Mouse (Mus musculus) heart, adult 2 months (tissue): ENCODE data around the gene Grhl3. TPM values are rescaled to one million over a fixed set of nuclear protein-coding genes. Genes with fewer than 3 reads are reported as not detected.

Experiments used
- DNase-seq, 2 experiments: peaks; one replicate each; pipeline ENCODE4 v3.0.0; 2021
- H3K27ac ChIP-seq: fragments of 200-600 bp; 2 replicates; pipeline ENCODE4 v1.8.1; 2022
- H3K27me3 ChIP-seq: fragments of 200-500 bp; 2 replicates; pipeline ENCODE4 v1.6.1; 2012; ENCODE audit warnings: mild to moderate bottlenecking, low read length, inconsistent platforms, mixed read lengths; ENCODE audit not compliant: control insufficient read depth, insufficient read depth
- H3K36me3 ChIP-seq: fragments of 200-500 bp; 2 replicates; pipeline ENCODE4 v1.6.1; 2012; ENCODE audit warnings: low read length, inconsistent platforms; ENCODE audit not compliant: control insufficient read depth, insufficient read depth
- H3K4me1 ChIP-seq: fragments of 200-500 bp; 2 replicates; pipeline ENCODE4 v1.6.1; 2011; ENCODE audit warnings: low read length; ENCODE audit not compliant: control insufficient read depth, insufficient read depth
- H3K4me3 ChIP-seq: fragments of 200-600 bp; 2 replicates; pipeline ENCODE4 v1.8.1; 2022
- H3K79me2 ChIP-seq: fragments of 200-500 bp; replicated peaks from 2 replicates; pipeline ENCODE4 v1.6.1; 2012; ENCODE audit warnings: mild to moderate bottlenecking, inconsistent platforms, low read length, moderate library complexity, mixed read lengths; ENCODE audit not compliant: control insufficient read depth, insufficient read depth
- H3K9ac ChIP-seq: fragments of 200-500 bp; 2 replicates; pipeline ENCODE4 v1.6.1; 2012; ENCODE audit warnings: low read depth, mild to moderate bottlenecking, control low read depth, inconsistent platforms, low read length, mixed read lengths
- CTCF ChIP-seq: fragments of 200-600 bp; IDR thresholded peaks from 2 replicates; pipeline ENCODE4 v1.8.1; 2022; ENCODE audit warnings: antibody characterized with exemption, mild to moderate bottlenecking, moderate library complexity
- EP300 ChIP-seq: fragments of 200-500 bp; IDR thresholded peaks from 2 replicates; pipeline ENCODE4 v1.6.1; 2011; ENCODE audit warnings: low read depth, low read length, control low read depth; ENCODE audit not compliant: insufficient read depth
- POLR2A ChIP-seq: fragments of 200-500 bp; IDR thresholded peaks from 2 replicates; pipeline ENCODE4 v1.6.1; 2011; ENCODE audit warnings: mild to moderate bottlenecking, low read depth, low read length, control low read depth; ENCODE audit not compliant: insufficient read depth
- WGBS: fragments of 180-500 bp; shearing (Covaris S2); methylation state at CpG from one replicate; pipeline ENCODE4 v1.1.7; 2018; 5-methylcytosine and 5-hydroxymethylcytosine counted together
- intact Hi-C: fragments of 180-260 bp; cut with DNase I; formaldehyde crosslinking; loops from one replicate; pipeline ENCODE4 v1.15.1; 2025
- polyA plus RNA-seq: library from polyadenylated mRNA; depleted of rRNA; stranded (reverse); fragments of >200 nt; gene quantifications from 2 replicates; pipeline ENCODE4 v1.2.3, GENCODE M21; 2012
- total RNA-seq, 2 experiments: library from RNA; stranded (reverse); gene quantifications; 2 replicates each; pipeline ENCODE4 v1.2.3; 2021

Grhl3 gene
- total and polyA plus RNA-seq, 3 experiments: 0.04 to 0.14 (median 0.08) TPM

DNA sequence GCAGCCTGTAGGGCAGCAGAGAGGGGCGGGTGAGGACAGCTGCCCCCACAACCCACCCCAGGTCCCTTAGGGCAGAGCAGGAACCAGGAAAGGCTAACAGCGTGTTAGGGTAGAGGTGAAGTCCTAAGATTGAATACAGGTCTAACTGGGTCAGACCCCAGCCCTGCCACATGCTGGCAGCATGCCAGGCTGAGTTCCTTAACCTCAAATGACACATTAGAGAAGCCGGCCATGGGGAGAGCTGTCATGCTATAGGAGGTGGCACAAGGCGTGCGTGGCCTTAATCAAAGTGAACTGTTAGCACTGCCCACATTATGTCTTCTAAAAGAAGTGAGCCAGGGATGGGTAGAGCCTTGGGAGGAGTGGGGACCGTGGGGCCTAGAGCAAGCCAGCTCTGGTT lies 24.1 kb downstream of the Grhl3 start:
- Histone ChIP-seq H3K36me3 (no peaks in the 10 kb centered on the region), H3K4me1 (no peaks in the 10 kb centered on the region; the same call in 1 of the 2 replicates), H3K4me3 (no peak overlapping the region), H3K27me3 (no peaks in the 10 kb centered on the region), H3K9ac (no peak overlapping the region), H3K27ac (no peak overlapping the region), H3K79me2 (no peaks in the 10 kb centered on the region)
- WGBS: 75% methylated on average over 6 of the region's 6 CpGs
- DNase-seq: no peak
- intact Hi-C loops: no loop called here
- TF ChIP-seq EP300: no peak
- no peak for TF ChIP-seq CTCF
- no peak for TF ChIP-seq POLR2A

GRCm38 (mm10) chr4:135548521-135549077 lies 24.8 kb downstream of the Grhl3 start:
- Histone ChIP-seq H3K27ac (no peak overlapping the region), H3K4me3 (no peak overlapping the region), H3K79me2 (no peaks in the 10 kb centered on the region), H3K27me3 (no peaks in the 10 kb centered on the region), H3K4me1 (no peaks in the 10 kb centered on the region; the same call in 1 of the 2 replicates), H3K36me3 (no peaks in the 10 kb centered on the region), H3K9ac (no peak overlapping the region)
- TF ChIP-seq POLR2A (no peak), EP300 (no peak), CTCF (no peak)
- WGBS: 52% methylated on average over 9 of the region's 9 CpGs
- DNase-seq: no peak
- intact Hi-C loops: no loop called here

DNA sequence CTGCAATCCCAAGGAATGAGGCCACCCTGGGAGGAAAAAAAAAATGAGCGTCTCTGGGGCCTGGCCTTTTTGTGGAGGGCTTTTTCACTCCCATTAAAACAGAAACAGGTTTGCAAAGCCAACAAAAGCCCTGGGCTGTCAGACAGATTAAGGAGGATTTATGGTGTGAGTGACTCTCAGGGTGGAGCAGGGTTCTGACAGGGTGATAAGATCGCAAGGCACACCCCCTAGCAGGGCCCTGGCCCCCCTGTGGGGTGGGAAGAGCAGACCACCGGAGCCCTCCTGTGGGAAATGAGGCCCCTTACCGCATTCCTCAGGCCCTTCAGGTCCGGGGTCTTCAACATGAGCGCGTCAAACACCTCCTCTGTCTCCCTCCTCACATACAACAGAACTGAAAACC lies 25.3 kb downstream of the Grhl3 start:
- no peak overlapping the region for H3K27ac ChIP-seq
- no peaks in the 10 kb centered on the region; the same call in 1 of the 2 replicates for H3K4me1 ChIP-seq
- intact Hi-C loops: no loop called here
- no peak overlapping the region for H3K4me3 ChIP-seq
- H3K79me2 ChIP-seq: no peaks in the 10 kb centered on the region
- H3K36me3 ChIP-seq: no peaks in the 10 kb centered on the region
- H3K27me3 ChIP-seq: no peaks in the 10 kb centered on the region
- WGBS: 57% methylated on average over 7 of the region's 7 CpGs
- no peak overlapping the region for H3K9ac ChIP-seq
- DNase-seq: no peak
- TF ChIP-seq POLR2A (no peak), CTCF (no peak), EP300 (no peak)

DNA sequence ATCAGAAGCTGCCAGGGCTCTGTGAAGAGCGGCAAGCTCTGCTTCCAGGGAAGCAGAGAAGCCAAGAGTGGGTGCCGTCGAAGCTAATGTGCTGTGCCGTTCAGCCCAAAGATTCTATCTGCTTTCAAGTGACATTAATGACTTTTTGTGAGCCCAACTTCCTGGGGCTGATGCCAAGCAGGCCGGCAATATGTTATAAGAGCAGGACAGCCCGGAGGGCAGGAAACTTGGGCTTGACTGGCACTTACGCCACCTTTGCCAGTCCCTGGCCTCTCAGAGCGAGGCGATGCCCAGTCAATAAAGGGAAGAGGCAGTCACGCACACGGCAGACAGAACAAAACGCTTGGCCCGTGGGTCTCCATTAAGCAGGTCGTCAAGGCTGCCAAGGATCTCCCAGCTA lies 25.9 kb downstream of the Grhl3 start:
- no peak for DNase-seq
- Histone ChIP-seq H3K4me3 (no peak overlapping the region), H3K36me3 (no peaks in the 10 kb centered on the region), H3K27ac (no peak overlapping the region), H3K9ac (no peak overlapping the region), H3K4me1 (no peaks in the 10 kb centered on the region; the same call in 1 of the 2 replicates), H3K79me2 (no peaks in the 10 kb centered on the region), H3K27me3 (no peaks in the 10 kb centered on the region)
- TF ChIP-seq EP300 (no peak), POLR2A (no peak), CTCF (no peak)
- intact Hi-C loops: no loop called here
- 62% methylated on average over 14 of the region's 14 CpGs for WGBS

DNA sequence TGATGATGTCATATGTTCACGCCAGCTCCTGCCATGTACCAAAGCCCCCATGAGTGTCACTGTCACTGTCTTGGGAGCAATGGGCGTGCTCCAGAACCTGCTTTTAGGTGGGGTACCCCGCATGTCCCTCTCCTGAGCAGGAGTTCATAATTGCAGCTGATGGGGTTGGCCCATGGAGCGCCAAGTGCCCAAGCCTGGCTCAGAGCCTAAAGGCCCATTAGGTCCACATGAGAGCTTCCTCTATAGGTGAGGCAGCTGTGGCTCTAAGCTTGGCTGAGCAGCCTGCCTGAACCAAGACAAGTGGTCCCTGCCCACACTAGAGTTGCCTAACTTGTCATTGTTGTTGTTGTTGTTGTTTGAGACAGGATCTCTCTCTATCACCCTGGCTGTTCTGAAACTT lies 26.6 kb downstream of the Grhl3 start:
- TF ChIP-seq EP300 (no peak), CTCF (no peak), POLR2A (no peak)
- no peak overlapping the region for H3K9ac ChIP-seq
- no peak for DNase-seq
- H3K36me3 ChIP-seq: no peaks in the 10 kb centered on the region
- 94% methylated on average over 4 of the region's 4 CpGs for WGBS
- no peaks in the 10 kb centered on the region for H3K27me3 ChIP-seq
- intact Hi-C loops: no loop called here
- no peaks in the 10 kb centered on the region for H3K79me2 ChIP-seq
- H3K4me1 ChIP-seq: no peaks in the 10 kb centered on the region; the same call in 1 of the 2 replicates
- no peak overlapping the region for H3K4me3 ChIP-seq
- no peak overlapping the region for H3K27ac ChIP-seq

DNA sequence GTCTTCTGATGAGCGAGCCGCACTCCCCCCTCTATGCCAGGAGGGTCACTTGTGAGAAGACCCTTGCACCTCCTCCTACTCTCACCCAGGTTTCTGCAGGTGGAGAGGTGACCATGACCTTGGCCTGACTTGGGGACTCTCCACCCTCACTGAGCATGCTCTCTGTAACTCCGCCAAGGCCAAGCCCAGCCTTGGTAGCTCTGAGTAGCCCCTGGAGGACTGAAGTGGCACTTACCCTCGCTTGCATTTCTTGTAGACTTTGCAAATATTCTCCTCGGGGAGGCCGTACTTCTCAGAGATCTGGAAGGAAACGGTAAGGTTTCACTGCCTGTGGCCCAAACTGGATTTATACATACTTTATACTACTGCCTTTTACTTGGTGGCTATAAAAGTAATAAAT lies 27.4 kb downstream of the Grhl3 start:
- Histone ChIP-seq H3K27me3 (no peaks in the 10 kb centered on the region), H3K36me3 (no peaks in the 10 kb centered on the region), H3K4me1 (no peaks in the 10 kb centered on the region; the same call in 1 of the 2 replicates), H3K9ac (no peak overlapping the region), H3K27ac (no peak overlapping the region), H3K79me2 (no peaks in the 10 kb centered on the region), H3K4me3 (no peak overlapping the region)
- intact Hi-C loops: no loop called here
- no peak for DNase-seq
- 89% methylated on average over 7 of the region's 7 CpGs for WGBS
- TF ChIP-seq POLR2A (no peak), EP300 (no peak), CTCF (no peak)
